Mouse (Mus musculus) intestine, embryonic 15.5 days (tissue): ENCODE data around the gene Snx4. TPM values are rescaled to one million over a fixed set of nuclear protein-coding genes. Genes with fewer than 3 reads are reported as not detected.

ENCODE experiments used
- ATAC-seq: fragments of 200-750 bp; cut with Nextera tagmentation; 2 replicates; pipeline ENCODE4 v1.8.0; 2017; ENCODE audit warnings: moderate TSS enrichment, moderate library complexity
- H3K27ac ChIP-seq: fragments of 300-500 bp; sonication (generic); 2 replicates; pipeline ENCODE4 v1.5.1; 2015; ENCODE audit warnings: mild to moderate bottlenecking, inconsistent platforms
- H3K27me3 ChIP-seq: fragments of 300-500 bp; sonication (generic); replicated peaks from 2 replicates; pipeline ENCODE4 v1.6.1; 2015; ENCODE audit warnings: inconsistent platforms
- H3K36me3 ChIP-seq: fragments of 300-500 bp; sonication (generic); 2 replicates; pipeline ENCODE4 v1.6.1; 2015; ENCODE audit warnings: inconsistent platforms
- H3K4me1 ChIP-seq: fragments of 300-500 bp; sonication (generic); replicated peaks from 2 replicates; pipeline ENCODE4 v1.6.1; 2015; ENCODE audit warnings: inconsistent platforms
- H3K4me2 ChIP-seq: fragments of 300-500 bp; sonication (generic); replicated peaks from 2 replicates; pipeline ENCODE4 v1.6.1; 2015; ENCODE audit warnings: mild to moderate bottlenecking, inconsistent platforms
- H3K4me3 ChIP-seq: fragments of 300-500 bp; sonication (generic); replicated peaks from 2 replicates; pipeline ENCODE4 v1.5.1; 2015; ENCODE audit warnings: inconsistent platforms
- H3K9ac ChIP-seq: fragments of 300-500 bp; sonication (generic); 2 replicates; pipeline ENCODE4 v1.6.1; 2015; ENCODE audit warnings: inconsistent platforms
- H3K9me3 ChIP-seq: fragments of 300-500 bp; sonication (generic); 2 replicates; pipeline ENCODE4 v1.6.1; 2016; ENCODE audit warnings: inconsistent platforms
- WGBS: fragments of 180-500 bp; shearing (Covaris S2); methylation state at CpG from one replicate; pipeline ENCODE4 v1.1.7; 2015; 5-methylcytosine and 5-hydroxymethylcytosine counted together
- polyA plus RNA-seq: library from polyadenylated mRNA; unstranded; fragments of >200 nt; fragmentation: Nextera tagmentation; extraction: Ambion mirVana; gene quantifications from 2 replicates; pipeline ENCODE4 v1.2.1, GENCODE M21; 2015

Gene Snx4
- polyA plus RNA-seq, 1 experiment from 2014 or later: 82.5 TPM

DNA sequence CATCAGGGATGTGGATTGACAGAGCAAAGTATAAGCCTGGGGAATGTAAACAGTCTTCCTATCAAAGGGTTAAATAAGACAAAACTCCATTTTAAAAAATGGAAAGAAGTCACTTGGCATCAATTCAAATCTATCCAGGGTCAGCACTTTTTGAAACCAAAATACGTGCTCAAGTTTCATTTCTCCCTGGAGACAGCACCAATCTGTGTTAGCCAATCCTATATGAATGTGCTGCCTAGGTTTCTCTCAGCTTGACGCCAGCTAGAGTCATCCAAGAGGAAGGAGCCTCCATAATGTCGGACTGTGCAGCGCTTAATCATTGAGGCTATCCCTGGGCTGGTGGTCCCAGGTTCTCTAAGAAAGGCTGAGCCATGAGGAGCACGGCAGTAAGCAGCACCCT, 95.9 kb downstream of the Snx4 start:
- H3K36me3 ChIP-seq: no peaks in the 10 kb centered on the region
- no peak for ATAC-seq
- H3K4me3 ChIP-seq: no peak overlapping the region
- no peak overlapping the region for H3K4me2 ChIP-seq
- H3K9ac ChIP-seq: no peak overlapping the region
- H3K27ac ChIP-seq: no peak overlapping the region; the same call in 1 of the 2 replicates
- H3K9me3 ChIP-seq: no peaks in the 10 kb centered on the region
- 54% methylated on average over 5 of the region's 5 CpGs for WGBS
- 0 out of 2 replicates have a peak, but pooled peaks cover 9% of the 10 kb centered on the region for H3K4me1 ChIP-seq
- H3K27me3 ChIP-seq: no peaks in the 10 kb centered on the region

Other genes starting within 250 kb of the Snx4 start
- 1.7 and 1.9 TPM in 2 replicates for gene Iqcg, start 195.2 kb upstream of the Snx4 start, polyA plus RNA-seq
- gene Rpl35a, start 195.0 kb upstream of the Snx4 start, polyA plus RNA-seq: 1,031 and 1,044 TPM in 2 replicates
- 2.0 and 3.4 TPM in 2 replicates for gene Lmln, start 188.9 kb upstream of the Snx4 start, polyA plus RNA-seq
- gene Osbpl11, start 66.4 kb upstream of the Snx4 start, polyA plus RNA-seq: 14.7 and 15.2 TPM in 2 replicates
- gene Zfp148, start 129.4 kb downstream of the Snx4 start, polyA plus RNA-seq: 49.3 and 55.3 TPM in 2 replicates